Mouse (Mus musculus) erythroblast, embryonic 14.5 days (primary cell): ENCODE data around the gene Kctd21.

Source experiments
- GATA1 ChIP-seq: IDR thresholded peaks from 2 replicates; pipeline ENCODE4 v1.6.1; 2012; ENCODE audit warnings: low read length, inconsistent platforms, mixed read lengths
- TAL1 ChIP-seq: IDR thresholded peaks from 3 replicates; pipeline ENCODE4 v1.6.1; 2012; ENCODE audit warnings: low read length, inconsistent platforms, mixed read lengths

DNA sequence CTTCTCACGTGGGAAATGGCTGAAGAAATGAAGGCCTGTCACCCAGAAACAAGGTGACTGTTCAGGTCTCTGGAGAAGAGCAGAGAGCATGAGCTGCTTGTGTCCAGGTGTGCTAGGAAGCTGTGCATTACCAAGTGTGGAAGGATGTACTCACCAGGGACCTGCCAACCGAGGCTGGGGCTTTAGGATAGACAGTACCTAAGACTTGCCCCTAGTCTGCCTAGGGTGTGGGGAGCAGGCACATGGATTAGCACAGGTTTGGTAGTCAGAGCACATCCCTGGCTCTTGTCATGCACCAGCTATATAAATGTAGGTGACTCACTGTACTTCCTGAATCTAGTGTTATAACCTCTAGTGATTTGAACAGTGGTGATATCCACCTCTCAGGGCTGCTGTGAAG is 28.5 kb upstream of the Kctd21 start:
- TF ChIP-seq GATA1 (no peak), TAL1 (no peak)
